Mouse (Mus musculus): Measurements from ENCODE around the gene Bptf. TPM values are rescaled to one million over a fixed set of nuclear protein-coding genes. Genes with fewer than 3 reads are reported as not detected.
"Not testable (repeated sequence)": the region's sequence is repeated elsewhere in the genome, so short reads cannot be mapped to it uniquely, and the experiment has no call there.

Bptf gene
- polyA plus RNA-seq, 1 experiment from 2014 or later: 28.9 TPM

GRCm38 (mm10) chr11:107092637-107093036 lies 39.3 kb downstream of the Bptf start:
- Histone ChIP-seq H3K27me3 (ENCODE audit: control insufficient read depth, insufficient read depth, low read depth, low read length) (no peaks in the 10 kb centered on the region), H3K4me3 (ENCODE audit: low read depth, low read length) (no peak overlapping the region), H3K4me2 (ENCODE audit: low read length) (no peak overlapping the region), H3K4me1 (ENCODE audit: control insufficient read depth, insufficient read depth, low read length) (no peaks in the 10 kb centered on the region), H3K9ac (ENCODE audit: low read depth, low read length) (no peak overlapping the region), H3K27ac (ENCODE audit: low read length) (no peak overlapping the region), H3K9me3 (replicated peaks; ENCODE audit: control insufficient read depth, low read length, poor library complexity, severe bottlenecking) (no peaks in the 10 kb centered on the region), H3K36me3 (ENCODE audit: control insufficient read depth, insufficient read depth, low read length) (peaks cover 9% of the 10 kb centered on the region; the same call in 1 of the 2 replicates)
- 94% methylated on average over 7 of the region's 7 CpGs for WGBS
- ATAC-seq: no peak

GRCm38 (mm10) chr11:107085866-107086265 lies 46.1 kb downstream of the Bptf start:
- peaks cover 6% of the 10 kb centered on the region; the same call in 1 of the 2 replicates for H3K36me3 ChIP-seq (ENCODE audit: control insufficient read depth, insufficient read depth, low read length)
- no peaks in the 10 kb centered on the region for H3K9me3 ChIP-seq (replicated peaks; ENCODE audit: control insufficient read depth, low read length, poor library complexity, severe bottlenecking)
- 90% methylated on average over 5 of the region's 5 CpGs for WGBS
- H3K9ac ChIP-seq (ENCODE audit: low read depth, low read length): no peak overlapping the region
- H3K4me2 ChIP-seq (ENCODE audit: low read length): no peak overlapping the region
- no peak for ATAC-seq
- no peak overlapping the region for H3K4me3 ChIP-seq (ENCODE audit: low read depth, low read length)
- no peaks in the 10 kb centered on the region for H3K27me3 ChIP-seq (ENCODE audit: control insufficient read depth, insufficient read depth, low read depth, low read length)
- no peaks in the 10 kb centered on the region for H3K4me1 ChIP-seq (ENCODE audit: control insufficient read depth, insufficient read depth, low read length)
- no peak overlapping the region for H3K27ac ChIP-seq (ENCODE audit: low read length)

- Histone ChIP-seq H3K4me1 (ENCODE audit: control insufficient read depth, insufficient read depth, low read length) (no peaks in the 10 kb centered on the region), H3K4me3 (ENCODE audit: low read depth, low read length) (no peak overlapping the region), H3K27me3 (ENCODE audit: control insufficient read depth, insufficient read depth, low read depth, low read length) (no peaks in the 10 kb centered on the region), H3K36me3 (ENCODE audit: control insufficient read depth, insufficient read depth, low read length) (peaks cover 10% of the 10 kb centered on the region; the same call in 1 of the 2 replicates), H3K9me3 (replicated peaks; ENCODE audit: control insufficient read depth, low read length, poor library complexity, severe bottlenecking) (no peaks in the 10 kb centered on the region), H3K27ac (ENCODE audit: low read length) (no peak overlapping the region), H3K4me2 (ENCODE audit: low read length) (no peak overlapping the region), H3K9ac (ENCODE audit: low read depth, low read length) (no peak overlapping the region)
- 83% methylated on average over 5 of the region's 5 CpGs for WGBS
- no peak for ATAC-seq
Measured at GRCm38 (mm10) chr11:107083480-107083879, 48.4 kb downstream of the Bptf start.

- ATAC-seq: no peak
- Histone ChIP-seq H3K9me3 (replicated peaks; ENCODE audit: control insufficient read depth, low read length, poor library complexity, severe bottlenecking) (no peaks in the 10 kb centered on the region), H3K4me1 (ENCODE audit: control insufficient read depth, insufficient read depth, low read length) (no peaks in the 10 kb centered on the region), H3K36me3 (ENCODE audit: control insufficient read depth, insufficient read depth, low read length) (peaks cover 33% of the 10 kb centered on the region), H3K9ac (ENCODE audit: low read depth, low read length) (no peak overlapping the region), H3K4me3 (ENCODE audit: low read depth, low read length) (no peak overlapping the region), H3K27ac (ENCODE audit: low read length) (no peak overlapping the region), H3K27me3 (ENCODE audit: control insufficient read depth, insufficient read depth, low read depth, low read length) (no peaks in the 10 kb centered on the region), H3K4me2 (ENCODE audit: low read length) (no peak overlapping the region)
- 90% methylated on average over 11 of the region's 11 CpGs for WGBS
Measured at GRCm38 (mm10) chr11:107065216-107065785, 66.6 kb downstream of the Bptf start.

- no peaks in the 10 kb centered on the region for H3K4me1 ChIP-seq (ENCODE audit: control insufficient read depth, insufficient read depth, low read length)
- H3K27ac ChIP-seq (ENCODE audit: low read length): no peak overlapping the region
- H3K4me3 ChIP-seq (ENCODE audit: low read depth, low read length): no peak overlapping the region
- H3K27me3 ChIP-seq (ENCODE audit: control insufficient read depth, insufficient read depth, low read depth, low read length): no peaks in the 10 kb centered on the region
- no peaks in the 10 kb centered on the region for H3K9me3 ChIP-seq (replicated peaks; ENCODE audit: control insufficient read depth, low read length, poor library complexity, severe bottlenecking)
- ATAC-seq: no peak
- WGBS: 84% methylated on average over 1 of the region's 1 CpGs
- H3K4me2 ChIP-seq (ENCODE audit: low read length): no peak overlapping the region
- peaks cover 33% of the 10 kb centered on the region for H3K36me3 ChIP-seq (ENCODE audit: control insufficient read depth, insufficient read depth, low read length)
- H3K9ac ChIP-seq (ENCODE audit: low read depth, low read length): no peak overlapping the region
Measured at GRCm38 (mm10) chr11:107064590-107064989, 67.3 kb downstream of the Bptf start.

GRCm38 (mm10) chr11:107063067-107063466 lies 68.9 kb downstream of the Bptf start:
- Histone ChIP-seq H3K4me3 (ENCODE audit: low read depth, low read length) (no peak overlapping the region), H3K9me3 (replicated peaks; ENCODE audit: control insufficient read depth, low read length, poor library complexity, severe bottlenecking) (no peaks in the 10 kb centered on the region), H3K9ac (ENCODE audit: low read depth, low read length) (no peak overlapping the region), H3K27me3 (ENCODE audit: control insufficient read depth, insufficient read depth, low read depth, low read length) (no peaks in the 10 kb centered on the region), H3K4me2 (ENCODE audit: low read length) (no peak overlapping the region), H3K36me3 (ENCODE audit: control insufficient read depth, insufficient read depth, low read length) (peaks cover 44% of the 10 kb centered on the region), H3K27ac (ENCODE audit: low read length) (no peak overlapping the region), H3K4me1 (ENCODE audit: control insufficient read depth, insufficient read depth, low read length) (no peaks in the 10 kb centered on the region)
- ATAC-seq: no peak
- WGBS: 86% methylated on average over 3 of the region's 3 CpGs

- Histone ChIP-seq H3K4me1 (ENCODE audit: control insufficient read depth, insufficient read depth, low read length) (no peaks in the 10 kb centered on the region), H3K27ac (ENCODE audit: low read length) (no peak overlapping the region), H3K4me2 (ENCODE audit: low read length) (no peak overlapping the region), H3K4me3 (ENCODE audit: low read depth, low read length) (no peak overlapping the region), H3K9me3 (replicated peaks; ENCODE audit: control insufficient read depth, low read length, poor library complexity, severe bottlenecking) (no peaks in the 10 kb centered on the region), H3K36me3 (ENCODE audit: control insufficient read depth, insufficient read depth, low read length) (peaks cover 51% of the 10 kb centered on the region), H3K9ac (ENCODE audit: low read depth, low read length) (no peak overlapping the region), H3K27me3 (ENCODE audit: control insufficient read depth, insufficient read depth, low read depth, low read length) (no peaks in the 10 kb centered on the region)
- no peak for ATAC-seq
- 91% methylated on average over 1 of the region's 1 CpGs for WGBS
Measured at GRCm38 (mm10) chr11:107060941-107061340, 71.0 kb downstream of the Bptf start.

- H3K4me1 ChIP-seq (ENCODE audit: control insufficient read depth, insufficient read depth, low read length); H3K4me3 ChIP-seq (ENCODE audit: low read depth, low read length); H3K9ac ChIP-seq (ENCODE audit: low read depth, low read length); H3K9me3 ChIP-seq (replicated peaks; ENCODE audit: control insufficient read depth, low read length, poor library complexity, severe bottlenecking); ATAC-seq; H3K27ac ChIP-seq (ENCODE audit: low read length); H3K4me2 ChIP-seq (ENCODE audit: low read length); H3K27me3 ChIP-seq (ENCODE audit: control insufficient read depth, insufficient read depth, low read depth, low read length): not testable (repeated sequence)
- peaks cover 57% of the 10 kb centered on the region for H3K36me3 ChIP-seq (ENCODE audit: control insufficient read depth, insufficient read depth, low read length)
- WGBS: 99% methylated on average over 3 of the region's 3 CpGs
Measured at GRCm38 (mm10) chr11:107059634-107060033, 72.3 kb downstream of the Bptf start.

GRCm38 (mm10) chr11:107057391-107057790 lies 74.5 kb downstream of the Bptf start:
- whole genome bisulfite sequencing: 93% methylated on average over 6 of the region's 6 CpGs

More at GRCm38 (mm10) chr11:107057391-107057790, 74.5 kb downstream of the Bptf start:
- H3K9ac ChIP-seq (ENCODE audit: low read depth, low read length): no peak overlapping the region
- no peaks in the 10 kb centered on the region for H3K27me3 ChIP-seq (ENCODE audit: control insufficient read depth, insufficient read depth, low read depth, low read length)
- H3K4me2 ChIP-seq (ENCODE audit: low read length): no peak overlapping the region
- H3K27ac ChIP-seq (ENCODE audit: low read length): no peak overlapping the region
- H3K9me3 ChIP-seq (replicated peaks; ENCODE audit: control insufficient read depth, low read length, poor library complexity, severe bottlenecking): no peaks in the 10 kb centered on the region
- H3K4me3 ChIP-seq (ENCODE audit: low read depth, low read length): no peak overlapping the region
- H3K4me1 ChIP-seq (ENCODE audit: control insufficient read depth, insufficient read depth, low read length): no peaks in the 10 kb centered on the region
- ATAC-seq: no peak
- peaks cover 69% of the 10 kb centered on the region for H3K36me3 ChIP-seq (ENCODE audit: control insufficient read depth, insufficient read depth, low read length)
